8 mouse cellular contexts compared by ENCODE assay signal in genomic region chr6:38252766-38253735, GRCm38 (mm10). TPM values are rescaled to one million over a fixed set of nuclear protein-coding genes. Genes with fewer than 3 reads are reported as not detected.
DNase-seq lines count a peak whose midpoint lies in the region; ATAC-seq and TF ChIP-seq lines count a peak whose summit lies in the region.

No protein-coding gene starts in this region.

- peak overlapping the region; percentile 88 for H3K9ac ChIP-seq in heart, embryonic 11.5 days (ENCODE audit: low read depth, low read length)
- H3K9ac ChIP-seq in ES-E14 (ENCODE audit: insufficient read depth, low read depth, low read length, poor library complexity, severe bottlenecking), result peak overlapping the region; percentile 81
- peak overlapping the region; percentile 98 for H3K9ac ChIP-seq in forebrain, embryonic 12.5 days
- H3K9ac ChIP-seq in limb, embryonic 12.5 days (replicated peaks), result peak overlapping the region; percentile 96

- TF ChIP-seq CTCF in olfactory bulb, adult 2 months (IDR thresholded peaks at IDR 0.05; ENCODE audit: insufficient read depth, low read depth, low read length), result no peak

- TF ChIP-seq POLR2A in olfactory bulb, adult 2 months (IDR thresholded peaks at IDR 0.05; ENCODE audit: insufficient read depth, low read depth, low read length), result no peak

- WGBS in heart, embryonic 11.5 days (ENCODE audit: insufficient replicate concordance), result 19% methylated on average over 19 of the region's 19 CpGs
- 5% methylated on average over 19 of the region's 19 CpGs for WGBS in forebrain, embryonic 12.5 days
- WGBS in limb, embryonic 12.5 days, result 4% methylated on average over 19 of the region's 19 CpGs
- WGBS in olfactory bulb, adult 2 months, result 10% methylated on average over 19 of the region's 19 CpGs

- in situ Hi-C loops in ES-E14 (cut with MboI; ENCODE audit: low sequenced_read_pairs in 2 of 2, unreplicated experiment in 2 of 2), result no loop called here

- ATAC-seq in heart, embryonic 11.5 days (replicated peaks; ENCODE audit: insufficient number of reproducible peaks, low FRiP score, low TSS enrichment), result no peak
- ATAC-seq in forebrain, embryonic 12.5 days (ENCODE audit: low FRiP score), result no peak; the same call in 1 of the 2 replicates
- ATAC-seq in limb, embryonic 12.5 days (ENCODE audit: insufficient number of reproducible peaks, insufficient read depth, low FRiP score, low TSS enrichment, low read depth), result no peak
- ATAC-seq in megakaryocyte progenitor cell, adult 5-6 weeks (replicated peaks; ENCODE audit: poor library complexity), result no peak

- no peaks in the 10 kb centered on the region for H3K9me3 ChIP-seq in heart, embryonic 11.5 days (replicated peaks; ENCODE audit: control insufficient read depth, low read length)
- no peaks in the 10 kb centered on the region for H3K9me3 ChIP-seq in ES-E14 (ENCODE audit: control insufficient read depth, insufficient read depth, low read depth, low read length)
- H3K9me3 ChIP-seq in forebrain, embryonic 12.5 days, result no peaks in the 10 kb centered on the region
- H3K9me3 ChIP-seq in limb, embryonic 12.5 days, result no peaks in the 10 kb centered on the region

- H3K4me3 ChIP-seq in heart, embryonic 11.5 days (ENCODE audit: low read depth, low read length), result peak overlapping the region; percentile 80
- peak overlapping the region; percentile 79 to 83 for H3K4me3 ChIP-seq in ES-E14 (ENCODE audit: insufficient read depth in 1 of 2, low read depth in 1 of 2, low read length in 2 of 2, poor library complexity in 1 of 2, severe bottlenecking in 1 of 2)
- H3K4me3 ChIP-seq in forebrain, embryonic 12.5 days (replicated peaks), result peak overlapping the region; percentile 90
- peak overlapping the region; percentile 92 for H3K4me3 ChIP-seq in limb, embryonic 12.5 days (replicated peaks)
- peak overlapping the region; percentile 91 for H3K4me3 ChIP-seq in olfactory bulb, adult 2 months (ENCODE audit: insufficient read depth, low read depth, low read length)

- peaks cover 8% of the 10 kb centered on the region; the same call in 1 of the 2 replicates for H3K4me1 ChIP-seq in heart, embryonic 11.5 days (ENCODE audit: control insufficient read depth, insufficient read depth, low read length)
- H3K4me1 ChIP-seq in ES-E14 (ENCODE audit: control insufficient read depth in 2 of 2, insufficient read depth in 2 of 2, low read length in 2 of 2, poor library complexity in 1 of 2), result peaks cover 2 to 3% of the 10 kb centered on the region in 2 experiments; a peak in 1 of 4 replicates
- H3K4me1 ChIP-seq in forebrain, embryonic 12.5 days, result peaks cover 42% of the 10 kb centered on the region
- peaks cover 33% of the 10 kb centered on the region for H3K4me1 ChIP-seq in limb, embryonic 12.5 days (replicated peaks)
- H3K4me1 ChIP-seq in olfactory bulb, adult 2 months (ENCODE audit: control insufficient read depth, insufficient read depth, low read length), result peaks cover 19% of the 10 kb centered on the region

- no peaks in the 10 kb centered on the region for H3K36me3 ChIP-seq in heart, embryonic 11.5 days (ENCODE audit: control insufficient read depth, insufficient read depth, low read length)
- no peaks in the 10 kb centered on the region for H3K36me3 ChIP-seq in ES-E14 (ENCODE audit: control insufficient read depth, insufficient read depth, low read length, poor library complexity, severe bottlenecking)
- H3K36me3 ChIP-seq in forebrain, embryonic 12.5 days (replicated peaks), result no peaks in the 10 kb centered on the region
- H3K36me3 ChIP-seq in limb, embryonic 12.5 days, result no peaks in the 10 kb centered on the region

- intact Hi-C loops in heart, postnatal 25 days (cut with DNase I), result no loop called here
- intact Hi-C loops in left cerebral cortex, postnatal 14 days (cut with DNase I), result loop anchor here (5.0 kb wide), 2 partner anchors 36 to 91 kb away; no protein-coding TSS in a partner anchor

- peak overlapping the region; percentile 94 for H3K4me2 ChIP-seq in heart, embryonic 11.5 days
- H3K4me2 ChIP-seq in forebrain, embryonic 12.5 days, result peak overlapping the region; percentile 65
- peak overlapping the region; percentile 76 for H3K4me2 ChIP-seq in limb, embryonic 12.5 days

- DNase-seq in heart, postnatal 25 days (ENCODE audit: low spot score), result no peak
- DNase-seq in ES-E14 (ENCODE audit: low read depth, low spot score), result no peak
- DNase-seq in left cerebral cortex, postnatal 14 days (ENCODE audit: low spot score in 2 of 2), result no peak

- 0 out of 2 replicates have a peak, but pooled peaks cover 5% of the 10 kb centered on the region for H3K27me3 ChIP-seq in heart, embryonic 11.5 days (ENCODE audit: control insufficient read depth, insufficient read depth, low read length)
- peaks cover 6% of the 10 kb centered on the region; the same call in 1 of the 2 replicates for H3K27me3 ChIP-seq in forebrain, embryonic 12.5 days
- no peaks in the 10 kb centered on the region for H3K27me3 ChIP-seq in limb, embryonic 12.5 days

- 0 out of 2 replicates have a peak overlapping the region, but pooled peaks have one; percentile 24 for H3K27ac ChIP-seq in heart, embryonic 11.5 days (ENCODE audit: low read depth, low read length)
- H3K27ac ChIP-seq in ES-E14 (ENCODE audit: insufficient read depth, low read depth, low read length, poor library complexity, severe bottlenecking), result no peak overlapping the region
- H3K27ac ChIP-seq in forebrain, embryonic 12.5 days, result peak overlapping the region; percentile 93
- H3K27ac ChIP-seq in limb, embryonic 12.5 days, result peak overlapping the region; percentile 88
- no peak overlapping the region for H3K27ac ChIP-seq in olfactory bulb, adult 2 months (ENCODE audit: insufficient read depth, low read depth, low read length)

TF ChIP-seq in ES-E14, 5 proteins besides CTCF, POLR2A, EP300 and RAD21:
- TF ChIP-seq MAFK (IDR thresholded peaks at IDR 0.05; ENCODE audit: insufficient read depth, low read depth, low read length), result no peak

RNA-seq across cellular contexts. Expression of gene D630045J12Rik, which starts 0.8 kb away (rescaled TPM):
- 3.3 and 3.7 TPM in 2 replicates for polyA plus RNA-seq in heart, embryonic 11.5 days (2014; fragmentation: Nextera tagmentation; extraction: Ambion mirVana)
- total RNA-seq in heart, postnatal 25 days (2021), result 1 to 10 TPM; 1.2 to 1.7 TPM
- total RNA-seq in ES-E14 (2012; rRNA removed), result 4.1 and 6.3 TPM in 2 replicates
- polyA plus RNA-seq in forebrain, embryonic 12.5 days (2016; fragmentation: Nextera tagmentation; extraction: Ambion mirVana), result 13.0 and 13.6 TPM in 2 replicates
- polyA plus RNA-seq in limb, embryonic 12.5 days (2016; fragmentation: Nextera tagmentation; extraction: Ambion mirVana), result 7.6 and 9.2 TPM in 2 replicates
- polyA plus RNA-seq in olfactory bulb, adult 2 months (2012; ENCODE audit: insufficient read depth, insufficient read length, low replicate concordance, missing spikeins), result not detected in 2 replicates
- 10 to 100 TPM; 35.3 to 39.1 TPM for total RNA-seq in left cerebral cortex, postnatal 14 days (2021)
- total RNA-seq in megakaryocyte progenitor cell, adult 5-6 weeks (2015), result 1.7 and 2.3 TPM in 2 replicates
- total RNA-seq in megakaryocyte progenitor cell, adult 5-6 weeks (2017), result 0.54 and 1.1 TPM in 2 replicates

RNA-seq across cellular contexts. Expression of gene Zc3hav1l, which starts 46.0 kb away (rescaled TPM):
- polyA plus RNA-seq in heart, embryonic 11.5 days (2014; fragmentation: Nextera tagmentation; extraction: Ambion mirVana), result 10.4 and 11.6 TPM in 2 replicates
- 1 to 10 TPM; 1.6 to 2.4 TPM for total RNA-seq in heart, postnatal 25 days (2021)
- total RNA-seq in ES-E14 (2012; rRNA removed), result 2.6 and 3.8 TPM in 2 replicates
- 12.6 and 17.3 TPM in 2 replicates for polyA plus RNA-seq in forebrain, embryonic 12.5 days (2016; fragmentation: Nextera tagmentation; extraction: Ambion mirVana)
- 15.7 and 19.6 TPM in 2 replicates for polyA plus RNA-seq in limb, embryonic 12.5 days (2016; fragmentation: Nextera tagmentation; extraction: Ambion mirVana)
- polyA plus RNA-seq in olfactory bulb, adult 2 months (2012; ENCODE audit: insufficient read depth, insufficient read length, low replicate concordance, missing spikeins), result not detected in 2 replicates
- total RNA-seq in left cerebral cortex, postnatal 14 days (2021), result 1 to 10 TPM; 2.4 to 2.6 TPM
- total RNA-seq in megakaryocyte progenitor cell, adult 5-6 weeks (2015), result 11.5 and 11.6 TPM in 2 replicates
- 4.4 and 4.9 TPM in 2 replicates for total RNA-seq in megakaryocyte progenitor cell, adult 5-6 weeks (2017)

Comparison
In these comparisons a context has a peak if more than half of its experiments do, and no peak if none do; other contexts are left out.
1. H3K27ac ChIP-seq: peak in heart, embryonic 11.5 days (single experiment), forebrain, embryonic 12.5 days (single experiment) and limb, embryonic 12.5 days (single experiment); none in ES-E14 (single experiment) and olfactory bulb, adult 2 months (single experiment).
2. Peak in every context shown above with its lines, with median percentiles within 50 percentile points of each other: H3K4me2 ChIP-seq, H3K4me3 ChIP-seq and H3K9ac ChIP-seq.